Mouse (Mus musculus): ENCODE data around the gene Fam172a.

DNA sequence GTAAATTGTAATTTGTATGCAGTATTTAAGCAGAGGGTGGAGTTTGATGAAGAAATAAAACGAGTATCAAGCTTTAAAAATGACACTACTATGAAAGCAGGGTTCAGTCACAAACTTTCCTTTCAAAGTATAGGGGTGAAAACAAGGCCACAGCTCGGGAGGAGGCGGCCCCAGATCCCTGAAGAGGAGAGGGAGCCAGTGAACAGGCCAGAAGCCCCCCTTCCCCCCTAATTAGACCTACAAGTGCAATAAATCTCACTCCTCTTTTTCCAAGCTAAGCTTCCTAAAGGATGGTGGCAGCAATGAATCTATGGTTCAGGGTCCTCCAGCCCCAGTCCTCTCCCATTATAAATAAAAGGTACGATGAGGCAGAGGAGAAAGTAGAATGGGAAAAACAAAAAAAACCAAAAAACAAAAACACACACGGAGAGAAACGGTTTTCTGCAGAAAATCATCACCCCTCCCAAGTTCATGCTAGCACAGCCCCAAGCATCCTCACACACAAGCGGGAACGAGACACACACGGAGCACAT, 495.5 kb downstream of the Fam172a start:
- no peak for TF ChIP-seq POLR2A (IDR thresholded peaks at IDR 0.05; ENCODE audit: insufficient read depth, low read depth, low read length)
- TF ChIP-seq CTCF (IDR thresholded peaks at IDR 0.05): no peak
- no peak for TF ChIP-seq EP300 (IDR thresholded peaks at IDR 0.05; ENCODE audit: insufficient read depth, low read depth, low read length)

Measured in heart, adult 2 months (tissue).